Mouse (Mus musculus) megakaryocyte progenitor cell, adult 5-6 weeks (primary cell): ENCODE measurements around the gene Usp4. TPM values are rescaled to one million over a fixed set of nuclear protein-coding genes. Genes with fewer than 3 reads are reported as not detected.
A peak's percentile ranks its signal among the peaks of the same experiment; 100 is the strongest.
"Not testable (repeated sequence)": the region's sequence is repeated elsewhere in the genome, so short reads cannot be mapped to it uniquely, and the experiment has no call there.

Source experiments
- ATAC-seq: replicated peaks from 2 replicates; pipeline ENCODE4 v1.8.0; 2016; ENCODE audit warnings: mild to moderate bottlenecking, moderate TSS enrichment, inconsistent platforms; ENCODE audit not compliant: poor library complexity
- total RNA-seq, 2 experiments: library from RNA; stranded (forward) in 1 of 2; stranded (reverse) in 1 of 2; fragments of 157-497, 149-512 nt in 1 of 2; fragments of 200-1000 nt in 1 of 2; gene quantifications; 2 replicates each; pipeline versions ENCODE4 v1.2.3 to v1.2.4; 2015 to 2017

Usp4 gene
- total RNA-seq (2015) (108 and 145 TPM in 2 replicates), total RNA-seq (2017) (50.9 and 55.0 TPM in 2 replicates)

GRCm38 (mm10) chr9:108347540-108348289 lies at the start of gene Usp4:
Gene Usp4 (plus strand): TSS chr9:108347853.
- ATAC-seq, result peak; percentile 81

DNA sequence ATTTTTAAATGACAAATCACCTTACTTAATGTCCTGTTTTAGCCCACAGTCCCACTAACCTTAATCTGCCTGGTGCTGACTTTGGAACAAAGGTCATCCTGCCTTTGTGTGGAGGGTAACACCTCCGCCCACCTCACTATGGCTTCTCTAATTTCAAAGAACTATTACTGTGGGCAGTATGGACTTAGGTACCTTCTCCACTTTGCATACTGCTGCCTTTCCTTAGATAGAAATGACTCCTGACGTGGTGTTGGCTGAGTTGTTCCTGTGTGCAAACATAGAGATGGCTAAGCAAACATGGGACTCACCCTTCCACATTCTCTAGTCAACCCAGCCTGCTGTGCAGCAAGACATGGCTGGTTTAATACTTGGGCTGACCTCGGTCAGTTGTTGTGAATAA lies 45.8 kb upstream of the Usp4 start:
- no peak for ATAC-seq

DNA sequence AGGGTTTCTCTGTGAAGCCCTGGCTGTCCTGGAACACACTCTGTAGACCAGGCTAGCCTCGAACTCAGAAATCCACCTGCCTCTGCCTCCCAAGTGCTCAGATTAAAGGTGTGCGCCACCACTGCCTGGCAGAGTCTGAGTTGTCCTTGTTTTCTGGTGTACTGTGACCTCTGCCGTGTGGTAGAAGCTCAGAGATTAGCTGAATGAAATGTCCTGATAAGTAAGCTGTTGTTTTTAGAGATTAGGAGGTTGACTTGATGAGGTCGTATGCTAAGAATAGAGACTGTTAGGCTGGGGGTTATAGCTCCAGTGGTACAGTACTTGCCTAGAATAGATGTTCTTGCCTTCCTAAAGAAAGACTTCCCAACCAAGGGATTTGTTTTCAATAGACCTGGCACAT lies 42.9 kb upstream of the Usp4 start:
- no peak for ATAC-seq

- no peak for ATAC-seq
These were observed 42.5 kb upstream of the Usp4 start for GRCm38 (mm10) chr9:108305170-108305569.

DNA sequence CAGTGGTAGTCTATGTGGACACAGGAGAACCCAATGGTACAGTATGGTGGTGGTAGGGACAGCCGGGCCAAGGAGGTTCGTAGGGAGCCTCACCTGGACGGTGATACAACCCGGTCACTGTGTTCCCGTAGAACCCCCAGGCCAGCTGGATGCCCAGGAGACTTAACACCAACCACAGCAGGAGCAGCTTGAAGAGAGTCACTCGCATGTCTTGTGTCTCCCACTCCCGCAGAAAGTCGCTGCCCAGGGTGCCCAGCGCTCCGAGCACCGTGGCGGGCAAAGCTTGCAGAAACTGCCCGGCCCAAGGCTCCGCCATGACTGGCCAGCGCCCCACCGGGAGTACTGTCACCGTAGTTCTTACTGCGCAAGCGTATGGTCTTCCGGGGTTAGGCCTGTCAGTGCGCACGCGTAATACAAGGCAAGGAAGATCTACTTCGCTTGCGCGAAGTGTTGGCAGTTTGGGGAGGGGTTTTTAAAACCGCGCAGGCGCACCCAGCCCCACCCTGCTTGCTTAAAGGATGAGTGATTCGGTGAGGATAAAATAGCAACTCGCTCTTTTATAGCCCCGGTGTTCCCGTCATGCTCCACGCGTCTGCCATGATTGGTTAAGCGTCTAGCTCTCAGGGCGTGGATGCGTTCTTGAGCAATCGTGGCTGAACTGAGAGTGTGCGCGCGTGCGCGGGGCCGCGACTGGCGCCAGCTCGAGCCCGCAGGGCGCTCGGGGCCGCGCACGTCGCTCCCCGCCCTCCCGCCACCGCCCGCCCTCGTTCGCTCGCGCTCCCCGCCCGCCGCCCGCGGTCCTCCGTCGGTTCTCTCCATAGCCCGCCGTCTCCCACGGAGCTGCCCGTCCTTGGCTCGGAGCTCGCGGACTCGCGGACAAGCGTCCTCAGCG lies 41.8 kb upstream of the Usp4 start, which contains the start of the genes Rhoa and Tcta:
Gene Rhoa, plus strand, starts transcription at position 501 of the 892 bp plus-strand sequence.
Gene Tcta, minus strand, starts transcription at position 532 of the 892 bp plus-strand sequence.
- ATAC-seq, result peak; percentile 88

GRCm38 (mm10) chr9:108306571-108306980 lies 41.1 kb upstream of the Usp4 start:
- ATAC-seq, result peak; percentile 64

DNA sequence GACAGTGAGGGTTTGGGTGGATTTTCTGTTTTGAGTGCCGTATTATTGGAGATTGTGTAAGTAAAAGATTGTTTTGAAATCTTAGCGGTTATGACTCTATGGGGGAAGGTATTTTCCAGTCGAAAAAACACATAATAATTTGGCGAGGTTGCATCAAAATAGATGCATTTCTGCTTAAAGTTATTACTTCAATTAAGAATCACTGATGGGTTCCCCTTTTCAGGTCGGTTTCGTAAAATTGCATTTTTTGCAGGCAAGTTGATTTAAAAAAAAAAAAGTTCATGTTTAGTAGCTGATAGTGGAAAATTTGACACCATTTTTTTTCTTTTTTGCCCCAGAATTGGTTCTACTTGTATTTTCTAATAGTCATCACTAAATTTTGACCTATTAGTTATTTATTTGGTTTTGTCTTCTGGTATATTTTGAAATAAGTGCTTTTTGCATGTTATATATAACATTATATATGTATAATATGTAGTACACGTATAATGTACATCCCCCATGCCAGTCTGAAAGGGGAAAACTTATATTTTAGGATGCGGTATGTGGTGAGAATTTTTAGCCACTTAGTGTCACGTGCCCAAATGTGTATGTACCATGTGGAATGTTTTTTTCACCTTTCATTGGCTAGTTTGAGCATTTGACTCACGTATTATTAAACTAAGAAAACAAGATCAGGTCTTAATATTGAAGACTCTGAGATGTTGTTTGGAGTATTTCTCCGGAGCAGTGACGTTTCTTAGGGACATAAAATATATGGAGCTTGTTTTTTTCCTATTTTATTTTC lies 40.4 kb upstream of the Usp4 start:
- no peak for ATAC-seq

DNA sequence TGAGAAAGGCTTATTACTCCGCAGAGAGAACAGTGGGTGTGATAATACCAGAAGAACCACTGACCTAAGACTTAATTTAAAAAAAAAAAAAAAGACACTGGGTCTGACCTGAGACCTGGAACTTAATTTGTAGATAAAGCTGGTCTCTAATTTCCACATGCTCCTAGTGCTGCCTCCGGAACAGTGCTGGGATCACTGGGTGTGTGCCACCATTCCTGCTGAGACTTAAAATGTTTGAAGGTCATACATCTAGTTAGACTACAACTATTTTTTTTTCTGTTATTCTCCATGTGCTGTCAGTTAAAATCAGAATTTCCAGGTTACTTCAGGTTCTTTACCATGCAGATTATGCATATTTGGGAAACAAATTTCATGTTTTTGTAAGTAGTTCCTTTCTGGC lies 39.5 kb upstream of the Usp4 start:
- ATAC-seq, result no peak

DNA sequence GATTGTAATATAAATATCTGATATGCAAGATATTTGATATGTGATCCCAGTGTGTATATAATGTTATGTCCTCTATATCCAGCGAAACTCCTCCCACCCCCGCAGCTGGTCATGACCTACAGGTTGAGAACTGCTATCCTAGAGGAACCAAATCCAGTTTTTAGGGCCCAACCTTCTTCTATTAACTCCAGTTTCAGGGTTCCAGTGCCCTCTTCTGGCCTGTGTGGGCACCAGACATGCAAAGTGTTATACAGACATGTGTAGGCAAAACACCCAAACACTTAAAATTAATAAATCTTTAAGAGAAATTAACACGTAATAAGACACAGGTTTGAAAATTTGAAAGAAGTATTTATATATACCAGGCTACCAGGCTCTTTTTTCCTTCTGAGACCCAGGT lies 30.1 kb upstream of the Usp4 start:
- peak; percentile 42 for ATAC-seq

DNA sequence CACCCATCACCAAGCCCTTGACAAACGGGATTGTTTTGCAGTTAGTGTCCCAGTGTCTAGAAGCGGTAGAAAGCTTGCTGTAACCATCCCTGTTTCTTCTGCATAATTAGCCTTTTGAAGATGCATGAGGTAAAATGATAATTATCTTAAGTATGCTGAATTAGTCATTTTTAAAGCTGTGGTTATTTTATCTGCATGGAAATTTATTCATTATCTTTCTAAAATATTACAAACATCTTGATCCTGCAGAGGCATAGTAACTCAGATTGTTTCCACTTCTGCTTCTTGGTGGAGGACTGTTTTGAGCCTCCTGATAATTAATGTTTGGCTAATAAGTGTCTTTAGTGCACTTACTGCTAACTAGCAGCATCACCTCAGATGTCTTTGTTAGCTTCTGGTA lies 29.2 kb upstream of the Usp4 start:
- no peak for ATAC-seq

DNA sequence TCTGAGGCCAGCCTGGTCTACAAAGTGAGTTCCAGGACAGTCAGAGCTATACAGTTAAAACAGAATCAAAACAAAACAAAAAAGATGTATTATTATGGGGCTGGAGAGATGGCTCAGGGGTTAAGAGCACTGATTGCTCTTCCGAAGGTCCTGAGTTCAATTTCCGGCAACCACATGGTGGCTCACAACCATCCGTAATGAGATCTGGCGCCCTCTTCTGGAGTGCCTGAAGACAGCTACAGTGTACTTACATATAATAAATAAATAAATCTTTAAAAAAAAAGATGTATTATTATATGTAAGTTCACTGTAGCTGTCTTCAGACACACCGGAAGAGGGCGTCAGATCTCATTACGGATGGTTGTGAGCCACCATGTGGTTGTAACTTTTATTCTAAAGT lies 25.6 kb upstream of the Usp4 start:
- not testable (repeated sequence) for ATAC-seq

DNA sequence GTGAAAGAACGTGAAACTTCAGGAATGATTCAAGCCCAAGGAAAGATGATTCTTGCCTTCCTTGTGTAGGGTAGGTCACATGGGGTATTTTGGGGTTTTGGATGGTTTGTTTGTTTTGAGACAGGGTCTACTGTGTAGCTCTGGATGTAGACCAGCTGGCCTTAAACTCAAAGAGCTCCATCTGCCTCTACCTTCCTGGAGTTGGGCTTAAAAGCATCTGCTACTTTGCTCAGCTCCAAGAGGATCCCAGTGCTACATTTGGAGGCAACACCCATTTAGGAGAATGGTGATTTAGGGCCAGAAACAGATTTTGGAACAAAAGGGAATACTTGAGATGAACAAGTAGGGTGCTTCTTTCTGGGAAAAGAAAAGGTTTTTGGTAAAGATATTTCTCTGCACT lies 22.9 kb upstream of the Usp4 start:
- ATAC-seq, result no peak

DNA sequence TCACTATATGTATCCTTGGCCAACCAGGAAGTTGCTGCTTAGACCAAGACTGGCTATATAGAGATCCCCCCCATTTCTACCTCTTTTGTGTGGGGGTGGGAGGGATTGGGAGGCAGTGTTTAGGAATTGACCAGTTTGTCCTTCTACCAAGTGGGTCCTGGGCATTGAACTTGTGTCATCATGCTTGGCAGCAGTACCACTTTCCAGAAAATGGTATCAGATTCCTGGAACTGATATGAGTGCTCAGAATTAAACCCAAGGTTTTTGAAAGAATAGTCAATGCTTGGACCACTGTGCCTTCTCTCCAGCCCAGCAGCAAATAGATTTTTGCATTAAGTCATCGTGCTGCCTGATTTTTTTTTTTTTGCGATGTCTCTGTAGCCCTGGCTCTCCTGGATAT lies 21.8 kb upstream of the Usp4 start:
- ATAC-seq, result no peak

DNA sequence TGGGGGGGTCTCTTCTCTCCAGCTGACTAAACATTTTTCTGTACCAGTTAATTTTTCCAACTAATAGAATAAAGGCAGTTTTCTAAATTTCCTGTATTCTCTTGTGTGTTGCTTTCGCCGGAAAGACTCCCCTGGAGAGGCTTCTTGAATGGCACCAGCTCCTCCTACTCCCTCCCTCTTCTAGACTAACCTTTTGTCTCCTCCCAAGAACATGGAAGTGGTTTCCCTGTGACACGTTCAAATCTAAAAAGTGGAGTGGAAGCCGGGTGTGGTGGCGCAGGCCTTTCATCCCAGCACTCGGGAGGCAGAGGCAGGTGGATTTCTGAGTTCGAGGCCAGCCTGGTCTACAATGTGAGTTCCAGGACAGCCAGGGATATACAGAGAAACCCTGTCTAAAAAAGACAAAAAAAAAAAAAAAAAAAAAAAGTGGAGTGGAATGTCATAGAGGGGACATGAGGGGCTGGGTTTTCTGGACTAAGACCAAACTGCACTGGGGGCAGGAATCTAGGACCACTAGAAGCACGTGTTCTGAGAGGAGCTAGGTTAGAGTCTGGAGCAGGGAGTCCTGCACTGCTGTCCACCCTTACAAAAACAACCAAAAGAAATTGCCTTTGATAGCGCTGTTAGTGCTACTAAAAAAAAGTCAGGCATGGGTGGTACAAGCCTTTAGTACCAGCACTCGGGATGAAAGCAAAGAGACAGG lies 9.7 kb upstream of the Usp4 start:
- ATAC-seq, result no peak

GRCm38 (mm10) chr9:108338551-108338885 lies 9.1 kb upstream of the Usp4 start:
- ATAC-seq, result no peak

GRCm38 (mm10) chr9:108338886-108339781 lies 8.5 kb upstream of the Usp4 start, which contains the start of gene Gpx1:
Gene Gpx1 (plus strand): TSS chr9:108338903.
- peak; percentile 68 for ATAC-seq

DNA sequence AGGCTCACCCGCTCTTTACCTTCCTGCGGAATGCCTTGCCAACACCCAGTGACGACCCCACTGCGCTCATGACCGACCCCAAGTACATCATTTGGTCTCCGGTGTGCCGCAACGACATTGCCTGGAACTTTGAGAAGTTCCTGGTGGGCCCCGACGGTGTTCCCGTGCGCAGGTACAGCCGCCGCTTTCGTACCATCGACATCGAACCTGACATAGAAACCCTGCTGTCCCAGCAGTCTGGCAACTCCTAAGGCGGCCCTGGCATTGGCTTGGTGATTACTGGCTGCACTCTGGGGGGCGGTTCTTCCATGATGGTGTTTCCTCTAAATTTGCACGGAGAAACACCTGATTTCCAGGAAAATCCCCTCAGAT lies 7.8 kb upstream of the Usp4 start:
- ATAC-seq, result no peak

DNA sequence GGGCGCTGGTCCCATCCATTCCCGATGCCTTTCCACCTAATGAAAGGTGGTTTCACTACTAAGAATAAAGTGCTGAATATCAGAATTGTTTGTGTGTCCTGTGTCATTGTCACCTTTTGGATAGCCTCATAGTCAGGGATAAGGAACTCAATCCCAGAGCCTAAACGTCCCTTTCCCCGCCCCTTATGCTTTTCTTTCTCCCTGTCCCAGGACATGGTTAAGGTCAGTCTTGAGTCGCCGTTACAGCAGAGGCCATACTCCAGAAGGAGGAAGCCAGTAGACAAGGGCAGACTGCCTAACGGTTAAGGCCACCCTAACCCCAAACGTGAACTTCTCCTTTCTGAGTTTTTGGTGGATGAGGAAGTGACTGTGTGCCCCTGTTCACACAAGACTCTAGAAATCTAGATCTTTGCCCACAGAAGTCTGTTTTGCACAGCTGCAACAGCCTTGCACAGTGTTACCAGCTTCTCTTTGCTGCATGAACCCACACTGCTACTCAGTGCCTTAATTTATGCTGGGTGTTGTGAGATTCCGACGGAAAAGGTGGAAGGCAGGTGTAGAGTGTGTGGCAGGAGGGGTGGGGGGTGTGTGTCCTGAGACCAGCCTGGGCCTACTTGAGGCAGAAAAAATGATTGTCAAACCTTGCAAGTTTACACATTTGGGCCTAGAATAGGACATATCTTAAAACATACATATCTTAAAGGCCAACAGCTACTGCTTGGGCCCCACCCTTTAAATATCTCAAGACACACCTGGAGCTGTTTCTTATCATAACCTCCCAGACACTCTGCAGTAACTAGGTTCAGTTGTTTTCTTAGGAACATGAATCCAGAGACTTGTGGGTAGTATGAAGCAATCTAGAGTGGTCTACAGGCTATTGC lies 7.2 kb upstream of the Usp4 start:
- ATAC-seq, result peak; percentile 42

- no peak for ATAC-seq
These were observed 6.5 kb upstream of the Usp4 start for GRCm38 (mm10) chr9:108341139-108341475.
